Mouse (Mus musculus) heart, postnatal 0 days (tissue): ENCODE results near the gene Npcd.

Experiments
- CTCF ChIP-seq: IDR thresholded peaks from 2 replicates; pipeline ENCODE4 v1.5.1; 2016; ENCODE audit warnings: antibody characterized with exemption, control low read depth, low read depth
- EP300 ChIP-seq: IDR thresholded peaks from 2 replicates; pipeline ENCODE4 v1.6.1; 2016; ENCODE audit warnings: antibody characterized with exemption, low read depth

DNA sequence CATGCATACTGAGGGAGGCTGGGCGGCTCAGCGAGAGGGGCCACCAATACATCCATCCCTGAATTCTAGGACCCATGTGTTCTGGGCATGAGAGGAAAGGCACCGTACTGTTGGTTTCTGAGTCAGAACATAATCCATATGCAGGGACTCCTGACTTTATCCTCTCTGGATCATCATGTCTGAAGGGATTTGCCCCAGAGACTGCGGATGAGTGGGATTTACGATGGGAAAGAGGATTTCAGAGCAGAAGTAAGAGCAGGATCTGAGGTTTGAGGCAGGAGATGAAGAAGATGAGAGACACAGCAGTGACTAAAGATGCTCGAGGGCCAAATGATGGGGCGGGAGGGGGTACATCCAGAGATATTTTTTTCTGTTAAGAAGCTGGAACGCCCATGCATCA is 39.5 kb upstream of the Npcd start:
- TF ChIP-seq CTCF (no peak), EP300 (no peak)
